Mouse (Mus musculus) liver, adult (tissue): Measurements from ENCODE around the gene Vwde.

Source experiments
- GATA4 ChIP-seq: IDR thresholded peaks from 2 replicates; pipeline ENCODE4 v1.6.1; 2014; ENCODE audit warnings: mild to moderate bottlenecking, low read length; ENCODE audit not compliant: insufficient replicate concordance

The Vwde gene

GRCm38 (mm10) chr6:13224596-13225227, at the start of gene Vwde:
Gene Vwde, minus strand, starts transcription at chr6:13224965.
- no peak for TF ChIP-seq GATA4

GRCm38 (mm10) chr6:13255341-13255740, 30.6 kb upstream of the Vwde start:
- TF ChIP-seq GATA4 = no peak

- no peak for TF ChIP-seq GATA4
These were observed 23.7 kb upstream of the Vwde start for GRCm38 (mm10) chr6:13248317-13248969.

- no peak for TF ChIP-seq GATA4
These were observed 18.6 kb downstream of the Vwde start for GRCm38 (mm10) chr6:13206157-13206556.

GRCm38 (mm10) chr6:13197486-13197885, 27.3 kb downstream of the Vwde start:
- no peak for TF ChIP-seq GATA4

- TF ChIP-seq GATA4 = no peak
These were observed 37.9 kb downstream of the Vwde start for GRCm38 (mm10) chr6:13186836-13187235.

- no peak for TF ChIP-seq GATA4
These were observed 44.7 kb downstream of the Vwde start for GRCm38 (mm10) chr6:13180061-13180460.

GRCm38 (mm10) chr6:13169459-13170150, 55.2 kb downstream of the Vwde start:
- no peak for TF ChIP-seq GATA4

- no peak for TF ChIP-seq GATA4
These were observed 58.4 kb downstream of the Vwde start for GRCm38 (mm10) chr6:13166240-13166937.

- no peak for TF ChIP-seq GATA4
These were observed 65.3 kb downstream of the Vwde start for GRCm38 (mm10) chr6:13159437-13159836.

- no peak for TF ChIP-seq GATA4
These were observed 70.7 kb downstream of the Vwde start for GRCm38 (mm10) chr6:13153888-13154697.

- TF ChIP-seq GATA4 = no peak
These were observed 72.6 kb downstream of the Vwde start for GRCm38 (mm10) chr6:13152062-13152640.

GRCm38 (mm10) chr6:13137255-13137654, 87.5 kb downstream of the Vwde start:
- no peak for TF ChIP-seq GATA4

- TF ChIP-seq GATA4 = no peak
These were observed 116.1 kb downstream of the Vwde start for GRCm38 (mm10) chr6:13108662-13109061.
